Mouse (Mus musculus): ENCODE data around the gene Gusb. TPM values are rescaled to one million over a fixed set of nuclear protein-coding genes. Genes with fewer than 3 reads are reported as not detected.
A peak's percentile ranks its signal among the peaks of the same experiment; 100 is the strongest.

Gene Gusb
- total RNA-seq, 2 experiments from 2014 or later: 48.8 to 52.0 TPM

DNA sequence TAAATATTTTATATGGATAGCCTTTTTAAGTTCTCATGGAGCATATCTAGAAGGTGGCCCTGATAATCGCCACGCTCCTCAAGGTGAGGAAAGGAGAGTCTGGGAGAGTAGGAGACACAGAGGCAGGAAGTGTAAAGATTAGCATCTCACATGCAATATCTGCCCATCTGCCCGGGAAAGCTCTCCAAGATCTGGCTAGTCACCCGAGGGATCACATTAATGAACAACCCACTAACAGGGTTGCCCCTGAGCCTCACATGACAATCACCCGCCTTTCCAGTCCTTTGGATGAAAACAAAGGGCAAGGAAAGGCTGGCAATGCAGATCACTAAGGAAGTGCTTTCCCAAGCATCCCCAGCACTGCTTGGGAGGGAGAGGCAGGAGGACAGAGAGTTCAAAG is 24.3 kb upstream of the Gusb start:
- no peak for DNase-seq (ENCODE audit: low spot score in 2 of 2)

DNA sequence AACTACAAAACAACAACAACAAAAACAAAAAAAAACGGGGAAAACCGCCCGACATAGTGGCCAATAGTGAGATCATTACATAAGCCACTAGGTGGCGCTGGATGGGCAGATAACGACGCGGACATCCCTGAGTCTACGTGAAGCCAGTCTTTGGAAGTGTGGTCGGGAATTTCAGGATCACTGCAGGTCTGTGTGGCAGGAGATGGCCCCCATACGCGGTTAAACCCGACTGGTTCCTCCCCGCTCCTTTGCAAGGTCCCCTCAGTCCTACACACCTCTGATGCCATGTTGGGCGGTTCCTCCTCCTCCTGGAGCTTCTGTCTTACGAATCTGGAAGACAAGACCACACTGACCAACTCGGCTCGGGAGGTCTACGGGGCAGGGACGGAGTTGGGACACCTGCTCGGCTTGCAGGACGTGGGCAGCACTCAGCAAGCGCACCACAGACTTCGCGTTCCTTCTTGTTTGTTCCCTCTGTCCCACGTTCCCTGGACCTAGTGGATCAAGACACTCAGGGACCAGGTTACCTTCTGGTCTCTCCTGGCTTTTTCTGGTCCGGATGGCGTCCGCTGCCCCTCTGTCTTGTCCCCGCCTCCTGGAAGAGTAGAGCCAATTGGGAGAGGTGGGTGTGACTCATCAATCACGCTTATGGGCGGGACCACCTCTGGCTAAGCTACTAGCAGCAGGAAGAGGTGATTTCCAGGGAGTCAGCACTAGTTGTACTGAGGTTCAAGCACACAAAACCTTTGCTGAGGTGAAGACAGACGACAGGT is 21.1 kb upstream of the Gusb start:
- DNase-seq (ENCODE audit: low spot score in 2 of 2): peak; percentile 76 to 80

DNA sequence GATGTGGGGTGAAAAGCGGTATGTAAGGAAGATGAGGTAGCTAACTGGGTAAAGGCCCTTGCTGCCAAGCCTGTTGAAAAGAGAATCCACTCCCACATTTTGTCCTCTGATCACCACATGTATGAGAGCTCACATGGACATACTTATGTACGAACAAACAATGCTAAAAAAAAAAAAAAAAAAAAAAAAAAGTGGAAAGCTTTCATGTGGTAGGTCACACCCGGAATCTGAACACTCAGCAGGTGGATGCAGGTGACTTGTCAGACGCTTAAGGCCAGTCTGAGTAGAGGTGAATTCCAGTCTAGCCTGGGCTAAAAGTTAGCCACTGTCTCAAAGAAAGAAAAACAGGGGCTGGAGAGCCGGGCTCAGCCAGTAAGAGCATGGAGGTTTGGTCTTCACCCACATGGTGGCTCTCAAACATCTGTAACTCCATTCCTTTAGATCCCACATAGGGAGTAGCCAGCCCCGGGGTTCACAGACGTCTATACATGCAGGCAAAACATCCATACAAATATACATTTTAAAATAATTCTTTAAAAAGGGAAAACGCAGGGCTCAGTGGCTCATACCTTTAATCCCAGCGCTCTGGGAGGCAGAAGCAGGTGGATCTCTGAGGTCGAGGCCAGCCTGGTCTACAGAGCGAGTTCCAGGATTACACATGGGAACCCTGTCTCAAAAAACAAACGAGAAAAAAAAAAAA is 20.4 kb upstream of the Gusb start:
- no peak for DNase-seq (ENCODE audit: low spot score in 2 of 2)

DNA sequence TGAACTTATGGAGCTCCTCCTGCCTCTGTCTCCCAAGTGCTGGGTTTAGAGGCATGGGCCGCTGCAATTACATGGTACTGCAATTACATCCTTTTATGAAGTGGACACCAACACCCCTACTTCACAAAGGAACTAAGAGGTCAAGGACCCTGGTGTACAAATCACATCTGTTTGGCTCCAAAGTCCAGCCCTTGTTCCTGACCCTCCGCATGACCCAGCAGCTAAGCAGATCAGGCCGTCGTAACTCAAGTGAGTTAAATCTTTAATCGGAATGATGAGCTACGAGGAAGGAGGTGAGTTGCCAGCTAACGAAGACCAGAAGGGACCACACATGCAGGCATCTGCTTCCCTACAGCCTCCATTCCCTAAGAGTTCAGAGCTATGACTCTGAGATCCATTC is 19.5 kb upstream of the Gusb start:
- no peak for DNase-seq (ENCODE audit: low spot score in 2 of 2)

DNA sequence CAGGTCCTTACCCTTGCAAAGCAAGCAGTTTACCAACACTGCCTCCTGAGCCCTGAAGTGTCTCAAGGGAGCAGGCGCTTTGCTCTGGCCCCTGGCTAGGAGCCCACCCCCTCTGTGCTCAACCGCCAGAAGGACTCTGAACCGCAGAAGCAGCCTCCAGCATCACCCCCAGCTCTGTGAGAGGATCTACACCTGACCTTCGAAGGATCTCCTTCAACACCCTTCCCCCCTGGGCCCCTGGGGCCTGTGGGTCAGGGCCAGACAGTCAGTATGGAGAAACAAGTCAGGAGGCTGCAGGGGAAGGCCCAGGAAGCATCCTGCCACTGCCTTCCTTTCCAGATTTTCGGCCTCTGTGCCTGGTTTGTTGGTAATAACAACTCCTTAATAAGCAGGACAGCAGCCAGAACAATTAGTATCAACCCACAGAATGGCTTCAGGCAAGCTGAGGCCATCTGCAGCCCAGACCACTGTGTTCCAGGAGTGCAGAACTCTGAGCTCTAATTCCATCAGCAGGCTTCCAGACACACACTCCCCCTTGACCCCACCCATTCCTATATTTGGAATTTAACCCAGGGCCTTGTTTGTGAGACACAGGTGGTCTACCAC is 18.6 kb upstream of the Gusb start:
- DNase-seq (ENCODE audit: low spot score in 2 of 2): no peak

DNA sequence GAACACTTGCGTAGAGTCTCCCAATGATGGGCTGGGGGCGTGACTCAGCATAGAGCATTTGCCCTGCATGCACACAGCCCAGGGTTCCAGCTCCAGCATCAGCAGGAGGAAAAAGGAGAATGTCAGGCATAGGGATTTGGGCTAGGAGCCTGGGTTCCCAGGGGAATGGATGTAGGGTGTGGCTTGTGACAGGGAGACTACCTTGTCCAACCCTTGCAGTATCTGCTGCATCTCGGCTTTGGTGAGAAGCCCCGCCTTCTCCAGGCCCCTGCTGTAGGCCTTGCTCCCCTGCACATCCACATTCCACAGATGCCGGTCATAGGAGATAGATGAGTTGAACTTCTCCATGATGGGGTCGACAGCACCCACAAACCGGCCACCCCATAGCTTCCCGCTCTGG is 16.6 kb upstream of the Gusb start:
- DNase-seq (ENCODE audit: low spot score in 2 of 2): no peak

DNA sequence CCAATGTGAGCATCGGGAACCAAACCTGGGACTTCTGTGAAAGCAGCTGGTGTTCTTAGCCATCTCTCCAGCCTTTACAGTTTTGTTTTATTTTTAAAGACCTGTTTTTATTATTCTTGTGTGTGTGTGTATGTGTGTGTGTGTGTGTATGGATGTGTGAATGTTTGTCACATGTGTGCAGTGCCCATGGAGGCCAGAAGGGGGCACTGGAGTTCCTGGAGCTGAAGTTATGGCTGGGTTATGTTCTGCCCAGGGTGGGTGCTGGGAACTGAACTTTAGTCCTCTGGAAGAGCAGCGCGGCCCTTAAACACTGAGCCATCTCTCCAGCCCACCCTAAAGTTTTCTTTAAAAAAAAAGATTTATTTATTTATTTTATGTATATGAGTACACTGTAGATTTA is 12.3 kb upstream of the Gusb start:
- DNase-seq (ENCODE audit: low spot score in 2 of 2): no peak

DNA sequence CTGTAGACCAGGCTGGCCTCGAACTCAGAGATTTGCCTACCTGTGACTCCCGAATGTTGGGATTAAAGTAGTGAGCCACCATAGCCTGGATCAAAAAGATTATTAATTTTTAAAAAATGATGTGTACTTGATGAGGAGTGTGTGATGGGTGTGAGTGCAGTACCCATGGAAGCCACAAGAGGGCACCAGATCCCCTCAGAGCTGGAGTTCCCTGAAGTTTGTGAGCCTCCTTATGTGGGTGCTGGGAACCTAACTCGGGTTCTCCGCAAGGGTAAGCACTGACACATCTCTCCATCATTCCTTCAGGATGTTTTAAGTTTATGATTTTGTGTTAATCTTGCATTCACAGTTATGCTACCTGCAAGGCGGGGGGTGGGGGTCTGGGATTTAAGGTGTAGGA is 8.1 kb upstream of the Gusb start:
- DNase-seq (ENCODE audit: low spot score in 2 of 2): no peak

DNA sequence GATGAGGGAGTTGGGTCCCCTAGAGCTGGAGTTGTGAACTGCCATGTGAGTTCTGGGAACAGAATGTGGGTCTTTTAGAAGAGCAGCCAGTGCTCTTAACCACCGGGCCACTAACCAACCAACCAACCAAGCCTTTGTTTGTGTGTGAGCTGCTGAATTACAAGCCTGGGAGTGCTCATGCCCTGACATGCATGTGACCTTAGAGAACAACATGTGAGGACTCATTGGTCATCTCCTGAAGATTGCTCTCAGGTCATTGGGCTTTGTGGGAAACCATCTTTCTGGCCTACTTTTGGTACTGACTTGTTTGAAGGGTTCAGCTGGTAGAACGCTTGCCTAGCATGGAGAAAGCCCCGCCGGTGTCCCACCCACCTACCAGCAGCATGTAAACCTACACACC is 6.9 kb upstream of the Gusb start:
- DNase-seq (ENCODE audit: low spot score in 2 of 2): no peak

DNA sequence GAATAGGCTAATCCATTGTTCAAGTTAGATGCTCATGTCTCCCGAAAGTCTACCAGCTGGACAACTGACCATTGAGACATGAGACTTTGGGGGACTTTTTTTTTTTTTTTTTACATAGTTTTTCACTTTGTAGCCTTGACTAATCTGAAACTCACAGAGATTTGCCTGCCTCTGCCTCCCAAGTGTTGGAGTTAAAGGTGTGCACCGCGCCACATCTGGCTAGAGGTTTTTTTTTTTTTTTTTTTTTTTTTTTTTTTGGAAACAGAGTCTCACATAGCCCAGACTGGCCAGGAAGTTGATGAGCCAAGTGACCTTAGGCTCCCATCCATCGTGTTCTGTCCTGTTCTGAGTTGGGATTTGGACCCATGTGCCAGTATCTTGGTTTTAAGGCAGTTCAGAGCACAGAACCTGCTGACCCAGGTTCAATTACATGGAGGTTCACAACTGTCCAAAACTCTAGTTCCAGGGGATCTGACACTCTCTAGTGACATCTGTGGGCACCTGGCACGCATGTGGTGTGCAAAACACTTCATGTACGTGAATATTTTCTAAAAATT is 5.3 kb upstream of the Gusb start:
- no peak for DNase-seq (ENCODE audit: low spot score in 2 of 2)

DNA sequence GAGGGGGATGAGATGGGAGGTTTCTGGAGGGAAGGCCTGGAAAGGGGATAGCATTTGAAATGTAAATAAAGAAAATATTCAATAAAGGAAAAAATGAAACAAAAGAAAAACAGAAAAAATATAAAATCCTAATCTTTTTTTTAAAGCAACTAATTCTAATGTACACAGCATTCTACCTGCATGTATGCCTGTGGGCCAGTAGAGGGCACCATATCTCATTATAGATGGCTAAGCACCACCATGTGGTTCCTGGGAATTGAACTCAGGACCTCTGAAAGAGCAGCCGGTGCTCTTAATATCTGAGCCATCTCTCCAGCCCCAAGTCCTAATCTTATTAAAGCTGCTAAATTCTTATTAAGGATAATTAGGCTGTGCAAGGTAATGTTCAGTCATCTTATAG is 4.5 kb upstream of the Gusb start:
- no peak for DNase-seq (ENCODE audit: low spot score in 2 of 2)

DNA sequence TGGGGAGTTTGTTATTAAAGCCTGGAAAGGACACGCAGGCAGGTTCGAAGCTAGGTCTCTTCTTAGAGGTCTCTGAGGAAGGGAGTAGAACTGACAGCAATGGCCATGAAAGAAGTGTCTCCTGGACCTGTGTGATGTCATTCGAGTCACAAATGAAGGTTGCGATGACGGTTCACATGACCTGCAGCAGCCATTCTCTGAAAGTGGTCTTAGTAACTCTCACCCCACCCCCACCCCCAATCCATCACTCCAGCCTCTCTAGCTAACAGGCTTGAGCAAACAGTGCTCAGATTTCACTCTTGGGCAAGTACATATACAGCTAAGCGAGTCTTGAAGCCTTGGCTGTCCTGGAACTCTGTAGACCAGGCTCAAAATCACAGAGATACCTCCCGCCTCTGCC is 380 bp upstream of the Gusb start:
- no peak for DNase-seq (ENCODE audit: low spot score in 2 of 2)

DNA sequence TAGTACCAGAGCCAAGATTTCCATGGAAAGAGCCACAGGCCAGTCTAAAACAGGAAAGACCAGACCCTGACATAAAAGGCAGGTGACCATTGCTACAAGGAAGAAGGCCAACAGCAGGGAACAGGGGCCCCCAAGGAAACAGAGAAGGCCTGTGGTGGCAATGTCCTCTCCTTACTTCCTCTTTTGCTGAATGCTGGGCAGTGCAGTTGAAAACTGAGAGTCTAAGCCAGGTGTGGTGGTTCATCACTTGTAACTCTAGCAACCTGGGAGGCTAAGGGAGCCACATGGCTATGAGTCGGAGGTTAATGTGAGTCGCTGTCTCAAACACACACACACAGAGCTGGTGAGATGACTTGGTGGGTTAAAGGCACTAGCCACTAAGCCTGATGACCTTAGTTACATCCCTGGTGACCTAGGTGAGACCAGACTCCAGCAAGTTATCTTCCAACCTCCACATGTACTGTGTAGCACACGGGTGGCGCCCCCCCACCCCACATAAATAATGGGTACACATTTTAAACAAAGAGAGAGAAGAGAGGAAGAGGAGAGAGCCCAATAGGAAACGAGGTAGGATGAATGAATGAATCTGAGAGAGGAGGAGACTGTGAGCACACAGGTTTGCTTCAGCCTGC is 1.4 kb downstream of the Gusb start:
- no peak for DNase-seq (ENCODE audit: low spot score in 2 of 2)

DNA sequence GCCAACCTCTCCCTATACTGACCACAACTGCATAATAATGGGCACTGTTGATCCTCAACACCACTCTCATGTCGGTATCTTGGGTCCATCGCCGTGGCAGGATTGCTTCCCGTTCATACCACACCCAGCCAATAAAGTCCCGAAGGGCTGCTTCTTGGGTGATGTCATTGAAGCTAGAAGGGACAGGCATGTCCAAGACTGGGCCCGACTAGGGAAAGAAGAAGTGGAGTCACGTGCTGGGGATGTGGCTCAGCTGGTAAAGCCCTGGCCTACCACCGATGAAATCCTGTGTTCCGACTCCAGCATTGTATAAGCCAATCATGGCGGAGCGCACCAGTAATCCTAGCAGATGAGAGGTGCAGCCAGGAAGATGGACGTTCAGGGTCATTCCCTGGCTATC is 2.1 kb downstream of the Gusb start:
- no peak for DNase-seq (ENCODE audit: low spot score in 2 of 2)

DNA sequence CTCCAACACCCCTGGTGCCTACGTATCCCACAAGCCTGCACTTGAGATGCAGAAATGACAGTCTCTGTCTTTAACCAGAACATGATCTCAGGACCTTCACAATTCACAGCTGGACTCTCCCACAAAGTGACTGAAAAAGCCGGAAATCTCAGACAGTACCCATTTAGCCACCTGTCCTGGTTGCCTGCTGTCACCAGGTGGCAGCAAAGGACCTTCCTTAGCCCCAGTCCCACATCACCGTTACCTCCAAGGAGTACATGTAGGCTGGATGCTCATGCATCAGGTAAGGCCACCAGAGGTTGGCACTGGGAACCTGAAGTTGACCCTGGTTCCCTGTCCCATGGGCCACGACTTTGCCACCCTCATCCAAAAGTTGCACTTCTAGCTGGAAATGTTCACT is 3.8 kb downstream of the Gusb start:
- DNase-seq (ENCODE audit: low spot score in 2 of 2): peak; percentile 48 to 58

DNA sequence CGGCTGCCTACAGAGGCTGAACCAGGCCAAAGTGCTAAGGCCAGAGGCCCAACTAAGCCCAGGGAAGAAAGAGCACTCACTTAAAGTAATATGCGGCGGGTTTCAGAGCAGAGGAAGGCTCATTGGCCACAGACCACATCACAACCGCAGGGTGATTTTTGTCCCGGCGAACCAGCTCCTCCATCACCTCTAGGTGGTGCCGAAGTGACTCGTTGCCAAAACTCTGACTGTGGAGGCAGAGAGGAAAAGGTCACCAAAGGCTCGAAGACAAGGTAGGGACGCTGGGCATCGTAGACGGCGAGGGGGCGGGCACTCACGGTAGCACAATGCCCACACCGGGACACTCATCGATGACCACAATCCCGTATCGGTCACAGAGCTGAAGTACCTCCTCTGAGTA is 5.1 kb downstream of the Gusb start:
- no peak for DNase-seq (ENCODE audit: low spot score in 2 of 2)

DNA sequence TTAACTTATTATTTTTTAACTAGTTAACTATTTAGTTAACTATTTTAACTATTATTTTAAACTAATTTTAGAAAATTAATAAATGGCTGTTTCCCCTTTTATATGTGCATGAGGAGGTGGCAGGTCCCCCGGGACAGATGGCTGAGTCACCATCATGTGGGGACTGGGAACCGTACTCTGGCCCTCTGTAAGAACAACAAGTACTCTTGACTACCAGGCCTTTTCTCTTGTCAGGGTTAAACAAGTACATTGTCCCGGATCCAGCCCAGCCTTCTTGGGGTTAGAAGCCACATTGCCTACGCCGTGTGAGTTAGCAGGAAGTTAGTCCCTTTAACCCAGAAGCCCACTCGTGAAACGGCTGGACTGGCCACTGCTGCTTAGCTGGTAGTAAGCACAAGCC is 7.9 kb downstream of the Gusb start:
- DNase-seq (ENCODE audit: low spot score in 2 of 2): no peak

DNA sequence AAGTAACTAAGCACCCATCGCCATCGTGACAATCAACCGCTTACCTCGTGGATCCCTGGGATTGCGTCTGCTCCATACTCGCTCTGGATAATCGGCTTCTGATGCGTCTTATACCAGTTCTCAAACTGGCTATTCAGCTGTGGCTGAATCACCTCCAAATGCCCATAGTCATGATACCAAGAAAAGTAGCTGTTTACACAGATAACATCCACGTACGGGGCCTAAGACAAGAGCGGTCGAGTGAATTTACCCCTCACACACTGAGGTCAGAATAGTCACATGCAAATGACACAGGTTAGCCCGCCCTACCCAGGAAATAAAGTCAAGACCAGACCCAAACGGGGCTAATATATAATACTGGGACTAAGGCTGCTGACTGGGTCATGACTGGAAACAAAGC is 9.5 kb downstream of the Gusb start:
- DNase-seq (ENCODE audit: low spot score in 2 of 2): no peak

DNA sequence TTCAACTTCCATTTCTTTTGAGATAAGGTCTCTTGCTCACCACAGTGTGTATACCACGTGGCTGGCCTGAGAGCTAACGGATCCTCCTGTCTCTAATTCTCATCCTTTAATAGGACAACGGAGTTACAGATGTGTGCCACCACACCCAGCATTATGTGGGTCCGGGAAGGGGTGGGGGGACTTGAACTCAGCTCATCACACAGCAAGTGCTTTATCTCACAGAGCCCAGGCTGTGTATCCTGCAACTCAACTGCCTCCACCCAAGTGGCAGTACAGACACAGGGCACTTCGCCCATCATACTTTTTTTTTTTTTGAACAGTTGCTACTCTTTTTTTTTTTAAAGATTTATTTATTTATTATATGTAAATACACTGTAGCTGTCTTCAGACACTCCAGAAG is 11.0 kb downstream of the Gusb start:
- DNase-seq (ENCODE audit: low spot score in 2 of 2): no peak

DNA sequence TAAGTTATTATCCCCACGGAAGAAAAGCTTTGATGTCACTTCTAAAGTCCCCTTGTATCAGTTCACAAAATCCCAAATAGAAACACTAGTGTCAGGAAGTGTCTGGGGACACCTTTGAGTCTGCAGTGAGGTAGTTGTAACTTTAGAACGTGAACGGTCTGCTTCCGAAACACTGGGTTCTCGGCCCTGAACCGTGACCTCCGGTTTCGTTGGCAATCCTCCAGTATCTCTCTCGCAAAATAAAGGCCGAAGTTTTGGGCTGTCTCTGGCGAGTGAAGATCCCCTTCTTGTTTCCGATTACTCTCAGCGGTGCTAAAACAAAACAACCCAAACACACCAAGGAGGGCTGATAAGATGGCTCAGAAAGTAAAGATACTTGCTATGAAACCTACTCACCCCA is 13.5 kb downstream of the Gusb start:
- no peak for DNase-seq (ENCODE audit: low spot score in 2 of 2)

DNA sequence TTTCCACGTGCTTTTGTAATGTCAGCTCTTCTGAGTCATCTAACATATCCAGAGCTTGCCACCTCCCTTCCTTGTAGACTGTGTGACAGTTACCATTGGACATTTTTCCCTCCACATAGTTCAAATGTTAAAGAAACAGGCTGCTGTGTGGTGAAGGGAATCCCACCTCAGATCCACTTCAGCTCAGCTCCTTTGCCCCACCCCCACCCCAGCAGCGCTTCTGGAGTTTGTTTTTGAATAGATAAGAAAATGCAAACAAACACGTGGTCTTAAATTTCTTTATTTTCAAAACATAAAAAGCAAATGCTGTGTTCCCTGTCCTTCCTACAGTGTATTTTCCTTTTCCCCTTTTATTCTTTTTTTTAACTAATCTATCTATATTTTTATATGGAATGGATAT is 22.6 kb downstream of the Gusb start:
- DNase-seq (ENCODE audit: low spot score in 2 of 2): no peak

DNA sequence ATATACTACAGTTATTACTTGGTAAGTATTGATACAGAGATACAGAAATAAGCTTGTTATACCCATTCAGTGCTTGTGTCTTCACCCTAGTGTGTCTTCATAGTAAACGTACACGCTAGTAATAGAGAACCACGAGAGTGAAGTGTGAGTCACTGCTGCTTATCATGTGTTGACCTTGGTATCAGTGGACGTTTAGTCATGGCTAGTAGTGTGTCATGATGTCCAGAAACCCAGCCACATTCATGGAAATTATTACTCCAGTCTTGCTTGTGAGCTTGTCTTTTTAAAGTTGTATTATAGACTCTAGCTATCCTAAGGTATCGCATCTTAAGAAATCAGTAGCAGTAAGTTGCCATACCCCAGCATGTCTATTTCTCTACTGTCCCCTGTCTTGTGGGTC is 24.2 kb downstream of the Gusb start:
- DNase-seq (ENCODE audit: low spot score in 2 of 2): no peak

Data from adrenal gland, adult 18-20 months (tissue).